Mouse (Mus musculus) adrenal gland, postnatal 25 days (tissue): ENCODE measurements around the gene Sf3a1. TPM values are rescaled to one million over a fixed set of nuclear protein-coding genes. Genes with fewer than 3 reads are reported as not detected.
A peak's percentile ranks its signal among the peaks of the same experiment; 100 is the strongest.

ENCODE experiments used
- DNase-seq: peaks from one replicate; pipeline ENCODE4 v3.0.0; 2021; ENCODE audit warnings: mixed read lengths
- microRNA-seq, 2 experiments: library from miRNA; unstranded; fragments of <30 nt; microRNA quantifications; one replicate each; pipeline ENCODE4 v1.2.0; 2021
- total RNA-seq: library from RNA; stranded (reverse); gene quantifications from 2 replicates; pipeline ENCODE4 v1.2.3, GENCODE M21; 2021

Gene Sf3a1
- total RNA-seq, 1 experiment from 2014 or later, result 45.6 TPM

DNA sequence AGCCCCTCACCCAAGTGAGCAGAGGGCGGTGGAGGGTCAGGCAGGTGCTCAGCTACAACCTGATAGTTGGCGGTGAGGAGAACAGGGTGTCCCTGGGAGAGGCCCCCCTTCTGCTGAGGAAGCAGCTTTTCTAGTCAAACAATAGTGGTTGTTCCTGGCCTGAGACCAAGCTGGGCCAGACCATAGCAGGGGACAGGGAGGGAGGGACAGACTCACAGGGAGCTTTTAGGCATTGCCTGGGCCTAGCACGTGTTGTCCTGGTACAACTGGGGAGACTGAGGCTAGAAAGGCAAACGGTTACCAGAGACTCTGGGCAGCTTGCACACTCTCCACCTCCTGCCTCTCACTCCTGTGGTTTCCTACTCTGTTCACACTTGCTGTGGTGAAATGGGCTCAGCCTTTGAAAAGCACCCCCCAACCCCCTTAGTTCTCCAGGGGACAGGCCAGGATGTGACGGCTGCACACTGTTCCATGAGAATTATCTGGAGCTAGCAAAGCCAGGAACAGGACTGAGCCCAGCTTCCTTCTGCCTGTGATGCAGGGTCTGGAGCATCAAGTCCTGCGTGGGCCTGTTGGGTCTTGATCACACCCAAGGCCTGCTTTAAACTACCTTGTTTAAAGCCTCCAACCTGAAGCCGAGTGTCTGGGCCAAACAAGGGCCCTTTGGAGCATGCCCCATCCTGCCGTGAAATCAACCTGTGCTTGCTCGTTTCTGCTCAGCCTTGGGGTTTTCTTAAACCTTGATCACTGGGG lies 56.3 kb downstream of the Sf3a1 start:
- DNase-seq, result no peak

DNA sequence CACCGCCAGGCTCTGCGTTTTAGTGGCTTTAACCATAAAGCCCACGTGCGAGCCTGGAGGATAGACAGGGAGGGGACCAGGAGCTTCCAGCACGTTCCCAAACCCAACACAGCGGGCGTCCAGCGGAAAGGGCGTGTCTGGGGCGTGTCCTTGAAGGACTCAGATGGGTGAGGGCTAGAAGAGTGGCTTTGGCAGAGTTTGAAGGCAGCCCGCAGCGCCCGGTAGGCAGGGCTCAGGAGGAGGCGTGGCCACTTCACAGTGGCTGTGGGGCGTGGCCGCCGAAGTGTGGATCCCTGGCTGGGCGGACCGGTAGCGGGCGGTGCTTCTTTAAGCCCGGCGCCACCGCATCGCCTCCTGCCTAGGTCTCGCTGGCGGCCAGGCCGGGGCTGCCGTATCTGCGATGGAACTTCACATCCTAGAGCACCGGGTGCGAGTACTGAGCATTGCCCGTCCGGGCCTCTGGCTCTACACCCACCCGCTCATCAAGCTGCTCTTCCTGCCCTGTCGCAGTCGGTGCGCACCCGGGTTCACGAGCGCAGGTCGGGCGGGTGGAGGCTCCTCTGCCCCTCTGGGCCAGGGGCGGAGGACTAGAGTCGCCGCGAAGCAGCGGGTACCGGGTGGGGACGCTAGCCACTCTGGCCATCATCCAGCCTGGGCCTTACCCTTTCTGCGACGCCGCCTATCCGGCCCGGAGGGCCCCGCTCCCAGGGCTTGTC lies 57.9 kb downstream of the Sf3a1 start, which contains the start of gene Castor1:
Castor1 (plus strand) TSS at position 312 of the 716 bp plus-strand sequence.
- DNase-seq, result peak; percentile 91

DNA sequence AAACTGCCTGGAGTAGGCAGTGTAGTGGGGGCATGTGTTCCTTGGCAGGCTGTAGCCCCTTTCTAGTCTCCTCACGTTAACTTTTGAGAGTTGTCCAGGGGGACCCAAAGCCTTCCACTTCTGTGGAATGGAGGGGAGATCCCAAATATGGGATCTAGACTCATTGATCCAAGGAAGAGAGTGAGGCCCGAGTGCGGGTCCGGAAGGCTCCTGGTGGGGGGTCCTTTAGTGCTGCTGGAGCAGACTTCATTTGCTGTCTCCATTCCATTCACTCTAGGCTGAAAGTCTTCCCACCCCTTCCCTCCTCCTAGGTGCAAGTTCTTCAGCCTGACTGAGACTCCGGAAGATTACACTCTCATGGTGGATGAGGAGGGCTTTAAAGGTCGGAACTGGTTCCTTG lies 58.5 kb downstream of the Sf3a1 start:
- DNase-seq, result no peak

DNA sequence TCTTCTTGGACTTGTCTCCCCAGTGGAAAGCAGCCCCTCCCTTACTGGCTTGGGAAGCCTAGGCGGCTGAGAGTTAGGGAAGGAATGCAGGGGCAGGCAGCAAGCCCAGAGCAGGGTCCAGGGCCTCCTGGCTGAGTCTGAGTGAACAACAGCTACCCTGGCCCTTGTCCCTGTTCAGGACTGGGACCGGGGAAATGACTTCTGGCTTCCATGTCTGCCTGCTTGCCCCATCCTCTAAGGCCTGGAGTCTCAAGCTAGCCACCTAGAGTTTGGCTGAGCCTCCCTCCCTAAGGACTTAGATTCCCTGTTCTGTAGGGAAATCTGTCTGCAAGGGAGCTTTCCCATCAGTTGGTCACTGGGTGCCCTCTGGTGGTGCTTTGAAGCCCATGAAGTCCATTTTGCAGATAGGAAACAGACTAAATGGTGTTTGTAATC lies 59.2 kb downstream of the Sf3a1 start:
- peak; percentile 72 for DNase-seq

DNA sequence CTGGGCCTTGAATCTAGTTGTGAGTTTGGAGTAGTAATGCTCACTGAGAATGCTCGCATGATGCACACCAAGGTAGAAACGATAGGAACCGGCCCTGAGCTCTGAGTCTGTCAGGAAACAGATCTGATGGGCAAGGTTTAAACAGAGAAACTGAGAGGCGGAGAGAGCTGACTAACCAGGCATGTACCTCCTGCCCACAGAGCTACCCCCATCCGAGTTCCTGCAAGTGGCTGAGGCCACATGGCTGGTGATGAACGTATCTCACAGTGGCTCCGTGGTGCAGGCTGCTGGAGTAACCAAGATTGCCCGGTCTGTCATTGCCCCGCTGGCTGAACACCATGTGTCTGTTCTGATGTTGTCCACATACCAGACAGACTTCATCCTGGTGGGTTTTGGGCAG lies 59.8 kb downstream of the Sf3a1 start:
- DNase-seq, result no peak

DNA sequence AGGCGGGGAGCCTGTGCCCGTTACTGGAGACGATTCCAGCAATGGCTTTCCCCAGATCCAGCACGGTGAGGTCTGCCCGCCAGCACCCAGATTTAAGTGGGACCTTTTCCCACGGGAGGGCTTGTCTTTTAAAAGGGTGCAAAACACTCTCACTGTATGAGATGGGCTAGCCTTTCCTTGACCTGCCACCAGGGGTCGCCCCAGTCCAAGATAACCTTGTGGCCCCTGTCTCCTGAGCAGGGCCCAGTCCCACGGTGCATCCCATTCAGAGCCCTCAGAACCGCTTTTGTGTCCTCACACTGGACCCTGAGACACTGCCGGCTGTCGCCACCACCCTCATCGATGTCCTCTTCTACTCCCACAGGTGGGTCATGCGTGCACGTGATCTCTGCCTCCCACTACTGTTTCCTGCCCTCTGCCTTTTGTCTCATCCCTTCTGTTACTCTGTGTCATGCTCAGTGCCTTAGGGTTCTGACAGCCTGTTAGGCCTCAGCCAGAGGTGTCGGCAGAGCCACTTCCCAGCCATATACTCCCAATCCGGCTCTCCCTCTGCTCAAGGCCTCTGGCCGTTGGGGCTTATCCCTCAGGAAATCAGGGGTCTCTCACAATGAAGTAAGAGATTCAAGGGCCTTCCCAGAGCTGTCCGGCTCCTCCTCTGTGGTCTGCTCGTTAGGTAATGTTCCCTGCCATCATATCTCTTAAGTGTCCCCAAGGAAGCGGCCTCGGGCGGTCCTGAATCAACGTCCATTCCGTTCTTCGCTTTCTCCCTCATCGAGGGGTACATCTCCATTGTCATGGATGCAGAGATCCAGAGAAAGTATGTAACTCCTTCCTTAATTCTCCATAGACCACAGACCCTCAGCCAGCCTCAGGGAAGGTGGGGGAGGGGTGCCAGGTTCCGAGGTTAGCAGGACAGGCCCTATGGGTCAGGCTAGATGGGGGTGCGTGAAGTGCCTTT lies 60.6 kb downstream of the Sf3a1 start:
- peak; percentile 89 for DNase-seq

DNA sequence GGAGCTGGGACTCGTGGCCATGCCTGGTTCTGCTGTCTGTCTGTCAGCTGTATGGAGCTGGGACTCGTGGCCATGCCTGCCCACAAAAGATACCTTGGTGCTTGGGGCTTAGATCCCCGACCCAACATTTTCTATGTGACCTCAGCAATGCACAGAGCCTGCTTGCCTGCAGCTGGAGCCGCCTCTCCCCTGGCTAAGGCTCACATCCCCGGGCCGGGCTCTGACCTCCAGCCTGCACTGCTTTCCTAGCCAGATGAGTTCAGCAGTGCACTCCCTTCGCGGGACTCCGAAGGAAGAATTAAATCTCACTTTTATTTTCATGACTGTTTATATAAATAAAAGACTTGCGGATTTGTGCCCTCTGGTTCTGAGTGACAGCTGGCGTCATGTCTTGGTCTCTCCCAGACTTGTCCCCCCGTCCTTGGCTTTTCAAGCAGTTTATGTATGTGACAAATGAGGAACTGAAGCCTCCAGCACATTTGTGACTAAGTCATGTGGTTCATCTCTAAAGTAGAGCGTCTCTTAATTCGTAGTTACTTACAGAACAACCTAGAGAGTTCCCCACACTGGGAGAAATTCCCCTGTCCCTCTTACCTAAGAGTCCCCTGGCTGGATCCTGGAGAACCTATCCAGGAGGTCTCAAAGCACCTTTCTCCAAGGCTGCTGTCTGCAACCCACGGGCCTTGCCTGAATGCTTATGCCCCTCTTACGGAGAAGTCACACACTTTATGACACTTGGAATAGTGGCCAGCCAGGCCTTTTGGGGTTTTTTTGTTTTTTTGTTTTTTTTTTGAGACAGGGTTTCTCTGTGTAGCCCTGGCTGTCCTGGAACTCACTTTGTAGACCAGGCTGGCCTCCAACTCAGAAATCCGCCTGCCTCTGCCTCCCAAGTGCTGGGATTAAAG lies 62.1 kb downstream of the Sf3a1 start:
- DNase-seq, result no peak

DNA sequence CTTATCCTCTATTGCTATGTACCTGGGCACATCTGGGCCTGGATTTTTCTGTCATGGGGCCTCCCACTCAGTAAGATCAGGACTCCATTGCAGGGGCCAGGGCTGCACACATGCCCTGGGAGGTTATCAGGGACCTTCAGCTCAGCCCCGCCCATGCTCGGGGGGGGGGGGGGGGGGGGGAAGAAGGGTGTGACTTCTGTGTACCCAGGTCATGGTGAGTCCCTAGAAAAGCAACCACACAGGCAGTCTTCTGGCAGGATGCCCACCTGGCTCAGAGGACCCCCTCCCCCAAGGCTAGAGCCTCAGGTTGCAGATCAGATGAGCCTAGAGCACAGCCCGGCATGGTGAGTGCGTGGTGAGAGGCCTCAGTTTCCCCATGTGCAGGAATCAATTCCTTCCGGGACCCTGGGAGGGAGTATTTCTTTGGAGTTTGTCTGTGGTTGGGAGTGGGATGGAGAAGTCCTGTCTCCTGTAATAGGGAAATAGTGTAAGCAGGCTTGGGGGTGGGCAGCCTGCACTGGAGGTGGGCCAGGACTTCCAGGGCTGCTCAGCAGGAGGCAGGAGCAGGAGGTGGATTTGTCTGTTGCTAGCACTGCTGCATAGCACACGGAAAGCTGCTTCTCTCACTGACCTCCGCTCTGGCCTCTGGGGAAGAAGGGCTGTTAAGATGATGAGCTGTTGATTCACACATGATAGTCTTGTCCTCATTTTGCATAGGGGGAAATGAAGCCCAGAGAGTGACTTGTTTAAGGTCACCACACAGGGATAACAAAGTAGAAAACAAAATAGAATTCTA lies 63.4 kb downstream of the Sf3a1 start:
- no peak for DNase-seq

DNA sequence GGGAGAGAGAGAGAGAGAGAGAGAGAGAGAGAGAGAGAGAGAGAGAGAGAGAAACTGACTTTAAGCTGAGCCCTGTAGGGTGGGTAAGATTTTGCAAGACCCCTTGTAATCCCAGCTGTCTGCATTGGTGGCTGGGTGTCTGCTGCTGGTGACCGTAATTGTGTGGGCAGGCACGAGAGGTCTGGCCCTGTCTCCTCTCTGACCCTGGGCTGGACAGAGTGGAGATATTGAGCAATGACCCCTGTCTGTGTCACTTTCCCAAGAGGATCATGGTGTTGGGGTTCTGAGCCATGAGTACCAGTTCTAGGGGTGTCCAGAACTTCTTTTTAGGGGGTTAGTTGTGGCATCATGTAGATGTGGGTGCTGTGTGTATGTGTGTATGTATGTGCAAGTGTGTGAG lies 64.1 kb downstream of the Sf3a1 start:
- DNase-seq, result no peak

DNA sequence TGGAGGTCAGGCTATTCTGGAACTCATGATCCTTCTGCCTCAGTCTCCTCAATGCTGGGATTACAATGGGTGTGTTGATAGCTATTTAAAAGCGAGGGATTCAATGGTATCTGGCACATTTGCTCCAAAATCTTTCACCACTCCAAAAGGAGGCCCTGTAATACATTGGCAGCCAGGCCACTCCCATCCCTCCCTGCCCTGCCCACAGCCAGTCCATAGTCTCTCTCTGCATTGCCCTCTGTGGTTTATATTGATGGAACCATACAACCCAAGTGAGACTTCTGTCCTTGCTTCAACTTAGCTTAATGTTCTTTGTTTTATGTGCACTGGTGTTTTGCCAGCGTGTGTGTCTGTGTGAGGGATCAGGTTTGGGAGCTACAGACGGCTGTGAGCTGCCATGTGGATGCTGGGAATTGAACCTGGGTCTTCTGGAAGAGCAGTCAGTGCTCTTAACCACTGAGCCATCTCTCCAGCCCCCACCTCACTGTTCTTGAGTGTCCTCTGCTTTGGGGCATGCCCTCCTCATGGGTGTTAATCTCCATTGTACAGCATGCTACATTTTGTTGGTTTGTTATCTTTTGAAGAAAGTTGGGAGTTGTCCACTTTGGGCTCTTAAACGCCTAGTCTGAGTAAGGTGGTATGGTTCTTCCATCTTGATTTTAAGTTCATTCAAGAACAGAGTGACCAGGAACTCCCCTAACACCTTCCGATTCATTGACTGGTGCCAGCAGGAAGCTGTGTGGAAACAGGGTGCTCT lies 66.6 kb downstream of the Sf3a1 start:
- DNase-seq, result no peak

DNA sequence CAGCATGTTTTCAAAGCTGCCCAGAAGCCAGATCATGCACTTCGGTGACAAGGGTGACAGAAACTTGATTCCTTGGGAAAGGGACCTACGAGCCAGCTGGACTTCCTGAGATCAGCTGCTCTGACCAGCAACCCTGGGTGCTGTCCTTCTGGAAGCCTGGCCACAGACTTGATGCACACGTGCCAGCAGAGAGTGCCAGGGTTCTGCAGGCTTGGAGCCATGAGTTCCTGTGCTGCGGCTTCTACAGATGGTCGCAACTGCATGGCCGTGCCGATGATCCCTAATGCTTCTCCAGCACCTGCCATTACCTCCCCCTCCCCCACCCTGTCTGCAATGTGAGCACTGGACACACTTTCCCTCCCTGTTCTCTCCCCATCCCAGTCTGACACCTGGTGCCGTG lies 68.3 kb downstream of the Sf3a1 start:
- peak; percentile 50 for DNase-seq

DNA sequence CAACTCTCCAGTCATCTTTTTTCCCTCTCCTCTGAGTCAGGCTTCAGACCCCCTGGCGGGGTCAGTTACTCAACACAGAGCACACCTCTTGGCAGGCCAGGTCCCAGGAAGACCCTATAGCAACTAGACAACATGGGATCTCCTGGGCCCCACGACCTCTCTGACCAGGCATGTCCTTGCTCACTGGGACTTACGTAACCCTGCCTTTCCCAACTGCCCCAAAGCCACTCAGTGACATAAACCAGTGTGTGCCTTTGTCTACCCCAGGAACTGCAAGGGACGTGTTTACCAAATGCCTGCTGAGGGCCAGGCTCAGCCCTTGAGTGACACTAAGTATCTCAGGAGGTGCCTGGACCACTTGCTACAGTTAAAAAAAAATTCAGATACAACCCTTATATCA lies 69.7 kb downstream of the Sf3a1 start:
- no peak for DNase-seq

DNA sequence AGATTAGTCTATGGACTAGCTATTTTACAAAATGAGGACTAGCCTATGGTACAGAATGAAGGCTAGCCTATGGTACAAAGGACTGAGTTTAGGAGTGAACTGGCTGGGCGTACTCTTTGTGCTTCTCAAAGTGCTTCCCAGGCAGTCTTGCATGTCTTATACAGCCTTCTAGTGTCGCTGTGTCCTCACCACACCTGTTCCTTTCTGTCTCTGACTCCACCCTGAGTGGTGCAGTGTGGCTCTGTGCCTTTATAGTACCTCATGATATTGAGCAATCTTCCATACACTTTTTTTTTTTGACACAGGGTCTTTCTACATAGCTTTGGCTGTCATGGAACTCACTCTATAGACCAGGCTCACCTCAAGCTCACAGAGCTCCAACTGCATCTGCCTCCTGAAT lies 71.3 kb downstream of the Sf3a1 start:
- DNase-seq, result no peak

Small RNA genes within 50 kb of the gene (microRNA-seq; reads per million reads assigned to microRNA genes)
- 1.4 to 2.7 reads per million in 2 experiments for gene Mir3060

Other genes with a start within 250 kb of the Sf3a1 start
- gene Slc35e4, start 245.7 kb upstream of the Sf3a1 start, total RNA-seq, result 6.6 and 6.9 TPM in 2 replicates
- gene Tcn2, start 228.2 kb upstream of the Sf3a1 start, total RNA-seq, result 125 and 128 TPM in 2 replicates
- gene Pes1, start 196.4 kb upstream of the Sf3a1 start, total RNA-seq, result 58.3 and 73.6 TPM in 2 replicates
- gene 4930556J24Rik, start 183.6 kb upstream of the Sf3a1 start, total RNA-seq, result not detected in 2 replicates
- gene Gal3st1, start 176.7 kb upstream of the Sf3a1 start, total RNA-seq, result 0.24 TPM in 1 of 2 replicates, not detected in the other
- 5.8 and 7.7 TPM in 2 replicates for gene Sec14l4, start 128.9 kb upstream of the Sf3a1 start, total RNA-seq
- gene Sec14l3, start 95.5 kb upstream of the Sf3a1 start, total RNA-seq, result not detected in 2 replicates
- gene Mtfp1, start 64.9 kb upstream of the Sf3a1 start, total RNA-seq, result 14.5 and 21.9 TPM in 2 replicates
- 1.8 and 4.1 TPM in 2 replicates for gene Sec14l2, start 36.9 kb upstream of the Sf3a1 start, total RNA-seq
- 26.1 and 31.6 TPM in 2 replicates for gene Rnf215, start 25.1 kb upstream of the Sf3a1 start, total RNA-seq
- gene Ccdc157, start 57 bp upstream of the Sf3a1 start, total RNA-seq, result 11.8 and 14.0 TPM in 2 replicates
- gene Tbc1d10a, start 26.4 kb downstream of the Sf3a1 start, total RNA-seq, result 15.6 and 15.8 TPM in 2 replicates
- gene Castor1, start 57.9 kb downstream of the Sf3a1 start, total RNA-seq, result 3.0 and 4.1 TPM in 2 replicates
- gene Osm, start 76.1 kb downstream of the Sf3a1 start, total RNA-seq, result not detected in 2 replicates
- gene Lif, start 97.2 kb downstream of the Sf3a1 start, total RNA-seq, result 0.09 TPM in 1 of 2 replicates, not detected in the other